Mouse (Mus musculus): ENCODE data around the gene Dennd4a.

Dennd4a gene

GRCm38 (mm10) chr9:64913406-64913805 lies 102.3 kb downstream of the Dennd4a start:
- DNase-seq (ENCODE audit: extremely low spot score, low read depth, low spot score), result no peak

GRCm38 (mm10) chr9:64913973-64914372 lies 102.8 kb downstream of the Dennd4a start:
- DNase-seq (ENCODE audit: extremely low spot score, low read depth, low spot score), result no peak

- no peak for DNase-seq (ENCODE audit: extremely low spot score, low read depth, low spot score)
Observed at GRCm38 (mm10) chr9:64914629-64915028, 103.5 kb downstream of the Dennd4a start.

GRCm38 (mm10) chr9:64918560-64918959 lies 107.4 kb downstream of the Dennd4a start:
- peak; percentile 30 for DNase-seq (ENCODE audit: extremely low spot score, low read depth, low spot score)

- DNase-seq (ENCODE audit: extremely low spot score, low read depth, low spot score), result no peak
Observed at GRCm38 (mm10) chr9:64925771-64926170, 114.6 kb downstream of the Dennd4a start.

- no peak for DNase-seq (ENCODE audit: extremely low spot score, low read depth, low spot score)
Observed at GRCm38 (mm10) chr9:64926201-64926991, 115.3 kb downstream of the Dennd4a start.

GRCm38 (mm10) chr9:64930256-64930655 lies 119.1 kb downstream of the Dennd4a start:
- no peak for DNase-seq (ENCODE audit: extremely low spot score, low read depth, low spot score)

GRCm38 (mm10) chr9:64931751-64932610 lies 120.8 kb downstream of the Dennd4a start:
- DNase-seq (ENCODE audit: extremely low spot score, low read depth, low spot score), result no peak

GRCm38 (mm10) chr9:64934015-64934754 lies 123.0 kb downstream of the Dennd4a start:
- peak; percentile 18 for DNase-seq (ENCODE audit: extremely low spot score, low read depth, low spot score)

- peak; percentile 58 for DNase-seq (ENCODE audit: extremely low spot score, low read depth, low spot score)
Observed at GRCm38 (mm10) chr9:64936508-64936907, 125.4 kb downstream of the Dennd4a start.

GRCm38 (mm10) chr9:64937491-64937890 lies 126.4 kb downstream of the Dennd4a start:
- no peak for DNase-seq (ENCODE audit: extremely low spot score, low read depth, low spot score)

GRCm38 (mm10) chr9:64938535-64938934 lies 127.4 kb downstream of the Dennd4a start:
- DNase-seq (ENCODE audit: extremely low spot score, low read depth, low spot score), result no peak

- DNase-seq (ENCODE audit: extremely low spot score, low read depth, low spot score), result no peak
Observed at GRCm38 (mm10) chr9:64939281-64939680, 128.1 kb downstream of the Dennd4a start.

GRCm38 (mm10) chr9:64939790-64940189 lies 128.7 kb downstream of the Dennd4a start:
- DNase-seq (ENCODE audit: extremely low spot score, low read depth, low spot score), result no peak

- no peak for DNase-seq (ENCODE audit: extremely low spot score, low read depth, low spot score)
Observed at GRCm38 (mm10) chr9:64940731-64941346, 129.7 kb downstream of the Dennd4a start.

GRCm38 (mm10) chr9:64941650-64942049 lies 130.5 kb downstream of the Dennd4a start:
- DNase-seq (ENCODE audit: extremely low spot score, low read depth, low spot score), result no peak

- no peak for DNase-seq (ENCODE audit: extremely low spot score, low read depth, low spot score)
Observed at GRCm38 (mm10) chr9:64943997-64944396, 132.9 kb downstream of the Dennd4a start.

- DNase-seq (ENCODE audit: extremely low spot score, low read depth, low spot score), result no peak
Observed at GRCm38 (mm10) chr9:64947483-64948095, 136.4 kb downstream of the Dennd4a start.

- DNase-seq (ENCODE audit: extremely low spot score, low read depth, low spot score), result no peak
Observed at GRCm38 (mm10) chr9:64951161-64951657, 140.1 kb downstream of the Dennd4a start, which contains the start of gene Slc24a1. Gene Slc24a1, minus strand, starts transcription at chr9:64951607.

- no peak for DNase-seq (ENCODE audit: extremely low spot score, low read depth, low spot score)
Observed at GRCm38 (mm10) chr9:64952055-64952454, 140.9 kb downstream of the Dennd4a start.
